Mouse (Mus musculus) left cerebral cortex, postnatal 36 days (tissue): ENCODE results near the gene Fancc. TPM values are rescaled to one million over a fixed set of nuclear protein-coding genes. Genes with fewer than 3 reads are reported as not detected.

Source experiments
- DNase-seq, 2 experiments: peaks; one replicate each; pipeline ENCODE4 v3.0.0; 2021 to 2022; ENCODE audit warnings: low spot score in 2 of 2, mixed read lengths in 1 of 2
- intact Hi-C: fragments of 180-260 bp; cut with DNase I; formaldehyde crosslinking; loops from one replicate; pipeline ENCODE4 v1.15.1; 2025
- total RNA-seq, 2 experiments: library from RNA; stranded (reverse); gene quantifications; 2 replicates each; pipeline ENCODE4 v1.2.3; 2021

The Fancc gene
- total RNA-seq, 2 experiments from 2014 or later = 7.1 to 7.7 TPM

DNA sequence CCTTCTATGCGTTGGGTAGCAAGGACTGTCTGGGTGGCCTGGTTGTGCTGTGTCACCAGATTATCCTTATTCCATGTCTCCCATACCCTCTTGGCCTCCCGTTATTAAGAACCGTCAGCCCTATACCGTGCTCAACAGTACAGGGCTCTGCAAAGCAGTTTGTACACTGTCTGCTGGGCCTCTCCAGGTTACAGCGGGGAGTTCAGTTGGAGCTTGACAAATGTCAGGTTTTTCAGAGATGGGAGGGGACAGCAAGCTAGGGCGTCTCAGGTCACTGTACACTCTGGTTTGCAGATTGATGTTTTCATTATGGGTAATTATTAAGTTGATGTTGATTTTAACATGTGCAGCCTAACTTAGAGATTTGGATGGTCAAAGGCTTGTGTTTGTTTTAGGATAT lies 240.9 kb downstream of the Fancc start:
- intact Hi-C loops = loop anchor here (5.0 to 10.0 kb wide), 3 partner anchors 76 to 311 kb away; no protein-coding TSS in a partner anchor
- DNase-seq = no peak

GRCm38 (mm10) chr13:63255519-63256011 lies 241.5 kb downstream of the Fancc start:
- DNase-seq = no peak
- intact Hi-C loops = loop anchor here (5.0 to 10.0 kb wide), 3 partner anchors 77 to 311 kb away; no protein-coding TSS in a partner anchor

GRCm38 (mm10) chr13:63253886-63254636 lies 243.0 kb downstream of the Fancc start:
- no peak for DNase-seq
- intact Hi-C loops = loop anchor here (10.0 kb wide), 2 partner anchors 209 to 309 kb away; no protein-coding TSS in a partner anchor

DNA sequence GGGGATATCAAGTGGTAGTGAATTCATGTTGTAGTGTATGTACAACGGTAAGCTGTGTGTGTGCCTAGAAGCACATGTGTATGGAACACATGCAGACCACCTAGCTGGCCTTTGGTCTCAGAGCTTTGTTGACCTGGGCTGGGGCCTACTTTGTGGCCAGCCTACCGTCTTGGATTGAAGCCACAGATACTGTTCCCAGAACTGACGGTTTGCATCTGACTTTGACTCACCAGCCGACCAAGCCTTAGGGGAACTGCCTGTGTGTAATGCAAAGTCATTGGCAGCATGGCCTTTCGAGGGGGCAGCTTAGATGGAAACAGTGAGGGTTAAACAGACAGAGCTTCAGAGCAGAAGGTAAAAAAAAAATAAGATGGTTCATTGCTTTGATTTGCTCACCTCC lies 243.9 kb downstream of the Fancc start:
- intact Hi-C loops = loop anchor here (10.0 kb wide), 2 partner anchors 208 to 308 kb away; no protein-coding TSS in a partner anchor
- DNase-seq = no peak

GRCm38 (mm10) chr13:63252295-63253010 lies 244.6 kb downstream of the Fancc start:
- no peak for DNase-seq
- intact Hi-C loops = loop anchor here (10.0 kb wide), 2 partner anchors 208 to 308 kb away; no protein-coding TSS in a partner anchor

- no peak for DNase-seq
Observed at GRCm38 (mm10) chr13:63251118-63251889, 245.8 kb downstream of the Fancc start.

GRCm38 (mm10) chr13:63250441-63250980 lies 246.6 kb downstream of the Fancc start:
- intact Hi-C loops = loop anchor here (10.0 kb wide), 2 partner anchors 206 to 306 kb away; no protein-coding TSS in a partner anchor
- DNase-seq = no peak

More at GRCm38 (mm10) chr13:63251118-63251889, 245.8 kb downstream of the Fancc start:
- intact Hi-C loops = loop anchor here (10.0 kb wide), 2 partner anchors 207 to 307 kb away; no protein-coding TSS in a partner anchor

DNA sequence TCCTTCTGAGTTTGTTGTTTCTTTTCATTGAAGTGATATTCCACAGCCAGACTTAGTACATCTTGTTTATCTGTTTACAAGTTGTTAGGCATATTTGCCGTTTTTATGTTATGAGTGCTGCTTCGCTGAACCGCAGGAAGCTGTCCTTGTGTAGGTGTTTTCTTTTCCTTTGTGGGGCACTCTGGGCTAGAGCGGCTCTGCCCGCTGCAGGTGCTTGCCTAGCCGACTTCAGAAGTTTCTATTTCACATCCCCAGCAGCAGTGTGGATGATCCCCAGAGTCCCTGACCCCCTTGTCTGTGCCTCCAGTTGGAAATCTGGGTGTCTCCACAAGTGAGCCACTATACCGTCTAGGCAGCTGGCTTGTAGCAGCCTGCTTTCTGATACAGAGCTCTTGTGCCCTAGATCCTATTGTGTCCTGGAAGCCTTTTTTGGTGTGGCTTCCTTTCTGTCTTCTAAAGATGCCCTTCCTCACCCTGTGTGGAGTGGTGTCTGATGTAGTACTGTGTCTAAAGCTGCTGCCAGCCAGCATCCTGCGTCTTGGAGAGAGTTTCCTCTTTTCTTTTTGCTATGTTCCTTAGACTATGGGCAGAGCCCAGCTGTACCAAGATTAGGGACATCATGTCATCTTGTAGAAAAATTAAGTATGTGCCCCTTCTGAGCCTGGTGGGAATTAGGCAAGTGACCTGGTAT lies 247.2 kb downstream of the Fancc start:
- intact Hi-C loops = loop anchor here (10.0 kb wide), 2 partner anchors 205 to 305 kb away; no protein-coding TSS in a partner anchor
- DNase-seq = no peak

DNA sequence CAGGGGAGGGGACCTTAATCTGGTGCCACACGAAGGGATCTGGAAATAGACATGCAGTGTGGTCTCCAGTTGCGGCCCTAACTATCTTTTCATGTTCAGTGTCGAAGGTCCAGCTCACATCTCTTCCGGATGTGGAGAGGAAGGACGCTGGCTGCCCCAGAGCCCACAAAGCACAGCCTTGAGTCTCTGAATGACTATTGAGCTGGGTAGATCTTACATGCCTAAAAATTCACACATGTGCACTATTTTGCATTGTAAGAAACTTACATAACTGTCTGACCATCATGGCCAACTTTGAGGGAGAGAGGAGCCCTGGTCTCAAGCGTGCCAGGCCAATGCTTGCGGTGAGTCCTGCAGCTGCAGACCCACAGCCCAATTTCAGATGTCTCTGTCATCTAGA lies 247.9 kb downstream of the Fancc start:
- intact Hi-C loops = no loop called here
- no peak for DNase-seq

GRCm38 (mm10) chr13:63248318-63248717 lies 248.8 kb downstream of the Fancc start:
- intact Hi-C loops = no loop called here
- DNase-seq = peak in 1 of 2 experiments; percentile 61

GRCm38 (mm10) chr13:63247631-63248030 lies 249.4 kb downstream of the Fancc start:
- no peak for DNase-seq
- intact Hi-C loops = no loop called here

DNA sequence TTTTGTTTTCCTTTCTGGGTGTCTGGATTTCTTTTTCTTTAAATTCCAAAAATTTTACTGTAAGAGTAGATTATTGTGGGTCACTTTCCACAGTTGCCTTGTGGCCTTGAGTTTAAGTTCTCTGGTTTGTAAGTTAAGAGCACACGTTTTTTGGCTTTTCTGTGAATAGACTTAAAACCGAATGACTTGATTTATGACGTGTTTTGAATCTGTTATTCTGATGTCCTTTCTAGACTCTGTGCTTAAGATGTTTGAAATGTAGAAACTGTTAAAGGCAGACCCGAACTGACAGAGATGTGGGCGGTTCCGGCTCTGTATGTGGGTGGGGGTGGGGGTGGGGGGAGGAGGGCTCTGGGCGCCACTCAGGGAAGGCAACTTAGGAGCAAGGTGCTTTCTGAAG lies 250.0 kb downstream of the Fancc start:
- DNase-seq = no peak
- intact Hi-C loops = no loop called here

DNA sequence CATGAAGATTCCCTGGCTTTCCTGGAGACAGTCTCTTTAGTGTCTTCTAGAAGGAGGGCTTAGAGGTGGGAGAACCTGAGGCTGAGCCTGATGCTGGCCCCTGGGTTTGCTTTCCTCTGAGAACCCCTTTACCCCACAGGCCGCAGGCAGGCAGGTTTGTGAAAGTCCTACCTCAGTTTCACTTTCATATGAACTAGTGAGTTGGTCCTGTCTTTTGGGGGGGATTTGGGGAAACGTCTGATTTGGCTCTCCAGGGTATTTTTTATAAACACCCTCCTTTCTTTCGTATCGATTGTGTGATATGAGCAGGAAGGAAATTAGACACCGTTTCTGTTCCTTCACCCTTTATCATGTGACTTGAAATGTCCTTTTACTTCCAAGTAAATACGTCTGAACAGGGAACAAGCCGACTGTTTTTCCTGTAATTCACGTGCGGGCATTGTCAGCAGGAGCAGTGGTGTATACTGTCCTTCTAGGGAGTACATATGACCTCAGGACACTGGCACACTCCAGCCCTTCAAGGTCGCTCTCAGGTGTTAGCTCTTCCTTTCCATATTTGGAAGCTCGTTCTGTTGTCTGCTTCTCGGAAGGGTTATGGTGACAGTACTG lies 250.6 kb downstream of the Fancc start:
- intact Hi-C loops = no loop called here

GRCm38 (mm10) chr13:63245812-63246211 lies 251.3 kb downstream of the Fancc start:
- intact Hi-C loops = no loop called here
- no peak for DNase-seq

More for the DNA sequence above, 250.6 kb downstream of the Fancc start:
- no peak for DNase-seq

DNA sequence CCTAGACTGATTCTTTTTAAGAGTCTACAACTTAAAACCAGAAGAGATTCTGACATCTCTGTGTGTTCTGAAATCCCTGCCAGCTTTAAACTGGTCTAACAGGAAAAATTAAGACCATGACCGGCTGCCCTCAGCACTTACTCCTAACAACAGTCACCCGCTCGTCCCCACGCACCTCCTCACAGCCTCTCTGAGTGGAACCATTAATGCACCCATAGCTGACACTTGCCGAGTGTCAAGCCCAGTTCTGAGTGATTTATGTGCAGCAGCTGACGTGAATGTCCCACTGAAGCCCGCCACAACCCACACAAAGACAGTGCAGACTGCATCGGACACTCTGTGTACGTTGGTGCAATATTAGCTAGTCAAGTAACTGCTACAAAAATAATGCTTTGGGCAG lies 251.9 kb downstream of the Fancc start:
- DNase-seq = no peak
- intact Hi-C loops = no loop called here

DNA sequence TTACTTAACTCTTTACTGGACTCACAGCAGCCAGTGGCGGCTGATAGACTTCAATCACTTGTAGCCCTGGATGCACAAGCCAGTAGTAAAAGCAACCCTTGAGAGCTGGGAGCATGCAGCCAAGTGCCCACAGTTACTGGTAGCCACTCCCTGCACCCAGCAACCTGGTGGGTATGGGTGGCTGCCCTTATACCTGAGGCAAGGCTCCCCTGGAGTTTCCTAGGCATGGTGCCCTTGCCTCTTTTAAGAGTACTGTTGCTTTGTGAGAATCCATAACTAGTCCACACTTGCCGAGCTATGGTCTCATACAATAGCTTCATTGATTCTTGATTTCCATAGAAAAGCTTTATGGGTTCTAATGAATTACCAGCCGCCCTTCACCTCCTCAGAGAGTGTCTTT lies 252.7 kb downstream of the Fancc start:
- intact Hi-C loops = loop anchor here (5.0 kb wide), 1 partner anchor 33 kb away; no protein-coding TSS in a partner anchor
- no peak for DNase-seq

DNA sequence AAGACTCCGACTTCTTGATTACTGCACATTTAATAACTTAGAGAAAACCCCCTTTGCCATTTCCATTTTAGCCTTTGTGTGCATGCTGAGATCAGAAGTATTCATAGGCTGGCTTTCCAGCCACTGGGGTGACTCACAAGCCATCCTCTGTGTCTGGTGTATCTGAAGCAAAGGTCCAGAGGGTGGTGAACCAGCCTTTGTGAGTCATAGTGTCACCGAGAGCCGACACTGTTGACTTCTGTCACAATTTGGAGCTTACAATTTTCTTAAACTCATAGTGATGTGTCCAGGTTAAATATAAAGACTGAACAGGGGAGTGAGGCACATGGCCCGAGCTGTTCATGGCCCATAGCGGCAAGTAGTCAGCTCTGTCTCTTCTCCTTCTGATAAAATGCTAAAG lies 253.5 kb downstream of the Fancc start:
- DNase-seq = no peak
- intact Hi-C loops = loop anchor here (5.0 kb wide), 1 partner anchor 34 kb away; no protein-coding TSS in a partner anchor
